Mouse (Mus musculus): ENCODE data around the gene 1700017B05Rik. TPM values are rescaled to one million over a fixed set of nuclear protein-coding genes. Genes with fewer than 3 reads are reported as not detected.

Gene 1700017B05Rik
- polyA plus RNA-seq, 1 experiment from 2014 or later = 5.6 TPM

- H3K27ac ChIP-seq = no peak overlapping the region
- peaks cover 45% of the 10 kb centered on the region for H3K36me3 ChIP-seq
- H3K27me3 ChIP-seq = peaks cover 7% of the 10 kb centered on the region; the same call in 1 of the 2 replicates
- no peak overlapping the region for H3K4me3 ChIP-seq (replicated peaks)
- H3K9ac ChIP-seq (replicated peaks) = no peak overlapping the region
- H3K4me2 ChIP-seq (replicated peaks) = no peak overlapping the region
- peaks cover 6% of the 10 kb centered on the region for H3K4me1 ChIP-seq (replicated peaks)
- WGBS = 97% methylated on average over 20 of the region's 20 CpGs
- ATAC-seq = no peak
- H3K9me3 ChIP-seq = no peaks in the 10 kb centered on the region
Measured at GRCm38 (mm10) chr9:57256309-57256708, 6.1 kb downstream of the 1700017B05Rik start.

GRCm38 (mm10) chr9:57254823-57255495 is 7.5 kb downstream of the 1700017B05Rik start:
- H3K4me2 ChIP-seq (replicated peaks) = no peak overlapping the region
- no peak overlapping the region for H3K9ac ChIP-seq (replicated peaks)
- no peak overlapping the region for H3K27ac ChIP-seq
- no peaks in the 10 kb centered on the region for H3K9me3 ChIP-seq
- no peaks in the 10 kb centered on the region for H3K4me1 ChIP-seq (replicated peaks)
- 88% methylated on average over 9 of the region's 9 CpGs for WGBS
- H3K27me3 ChIP-seq = no peaks in the 10 kb centered on the region
- ATAC-seq = no peak
- peaks cover 45% of the 10 kb centered on the region for H3K36me3 ChIP-seq
- H3K4me3 ChIP-seq (replicated peaks) = no peak overlapping the region

- Histone ChIP-seq H3K4me1 (replicated peaks) (no peaks in the 10 kb centered on the region), H3K27me3 (no peaks in the 10 kb centered on the region), H3K36me3 (peaks cover 45% of the 10 kb centered on the region), H3K9me3 (no peaks in the 10 kb centered on the region), H3K4me3 (replicated peaks) (no peak overlapping the region), H3K9ac (replicated peaks) (no peak overlapping the region), H3K27ac (no peak overlapping the region), H3K4me2 (replicated peaks) (no peak overlapping the region)
- 92% methylated on average over 7 of the region's 7 CpGs for WGBS
- ATAC-seq = no peak
Measured at GRCm38 (mm10) chr9:57254061-57254460, 8.4 kb downstream of the 1700017B05Rik start.

- H3K4me2 ChIP-seq (replicated peaks) = no peak overlapping the region
- 88% methylated on average over 2 of the region's 2 CpGs for WGBS
- no peak for ATAC-seq
- H3K36me3 ChIP-seq = peaks cover 22% of the 10 kb centered on the region
- H3K27me3 ChIP-seq = no peaks in the 10 kb centered on the region
- no peak overlapping the region for H3K9ac ChIP-seq (replicated peaks)
- H3K9me3 ChIP-seq = no peaks in the 10 kb centered on the region
- H3K4me1 ChIP-seq (replicated peaks) = no peaks in the 10 kb centered on the region
- no peak overlapping the region for H3K4me3 ChIP-seq (replicated peaks)
- H3K27ac ChIP-seq = no peak overlapping the region
Measured at GRCm38 (mm10) chr9:57251139-57251538, 11.3 kb downstream of the 1700017B05Rik start.

GRCm38 (mm10) chr9:57250026-57250425 is 12.4 kb downstream of the 1700017B05Rik start:
- Histone ChIP-seq H3K4me1 (replicated peaks) (no peaks in the 10 kb centered on the region), H3K9ac (replicated peaks) (no peak overlapping the region), H3K27me3 (no peaks in the 10 kb centered on the region), H3K4me3 (replicated peaks) (no peak overlapping the region), H3K36me3 (peaks cover 21% of the 10 kb centered on the region), H3K9me3 (no peaks in the 10 kb centered on the region), H3K4me2 (replicated peaks) (no peak overlapping the region), H3K27ac (no peak overlapping the region)
- no peak for ATAC-seq
- WGBS = 91% methylated on average over 4 of the region's 4 CpGs

- 79% methylated on average over 7 of the region's 7 CpGs for WGBS
- Histone ChIP-seq H3K4me3 (replicated peaks) (no peak overlapping the region), H3K36me3 (peaks cover 10% of the 10 kb centered on the region), H3K9ac (replicated peaks) (no peak overlapping the region), H3K27me3 (no peaks in the 10 kb centered on the region), H3K4me2 (replicated peaks) (no peak overlapping the region), H3K9me3 (no peaks in the 10 kb centered on the region), H3K27ac (no peak overlapping the region), H3K4me1 (replicated peaks) (peaks cover 10% of the 10 kb centered on the region)
- ATAC-seq = no peak
Measured at GRCm38 (mm10) chr9:57248030-57248942, 14.1 kb downstream of the 1700017B05Rik start.

GRCm38 (mm10) chr9:57247201-57247671 is 15.2 kb downstream of the 1700017B05Rik start:
- Histone ChIP-seq H3K4me1 (replicated peaks) (peaks cover 10% of the 10 kb centered on the region), H3K36me3 (no peaks in the 10 kb centered on the region), H3K27me3 (no peaks in the 10 kb centered on the region), H3K4me2 (replicated peaks) (no peak overlapping the region), H3K9me3 (no peaks in the 10 kb centered on the region), H3K27ac (no peak overlapping the region), H3K9ac (replicated peaks) (no peak overlapping the region), H3K4me3 (replicated peaks) (no peak overlapping the region)
- ATAC-seq = no peak
- WGBS = 75% methylated on average over 8 of the region's 8 CpGs

GRCm38 (mm10) chr9:57246482-57246881 is 15.9 kb downstream of the 1700017B05Rik start:
- H3K9ac ChIP-seq (replicated peaks) = no peak overlapping the region
- 89% methylated on average over 5 of the region's 5 CpGs for WGBS
- H3K4me2 ChIP-seq (replicated peaks) = no peak overlapping the region
- no peak overlapping the region for H3K4me3 ChIP-seq (replicated peaks)
- H3K27me3 ChIP-seq = no peaks in the 10 kb centered on the region
- H3K4me1 ChIP-seq (replicated peaks) = peaks cover 10% of the 10 kb centered on the region
- no peak for ATAC-seq
- no peak overlapping the region for H3K27ac ChIP-seq
- no peaks in the 10 kb centered on the region for H3K9me3 ChIP-seq
- H3K36me3 ChIP-seq = no peaks in the 10 kb centered on the region

- no peaks in the 10 kb centered on the region for H3K27me3 ChIP-seq
- ATAC-seq = peak; percentile 55
- 31% methylated on average over 7 of the region's 7 CpGs for WGBS
- no peaks in the 10 kb centered on the region for H3K9me3 ChIP-seq
- H3K4me1 ChIP-seq (replicated peaks) = peaks cover 10% of the 10 kb centered on the region
- no peaks in the 10 kb centered on the region for H3K36me3 ChIP-seq
- H3K4me3 ChIP-seq (replicated peaks) = no peak overlapping the region
- H3K4me2 ChIP-seq (replicated peaks) = no peak overlapping the region
- no peak overlapping the region for H3K9ac ChIP-seq (replicated peaks)
- no peak overlapping the region; the same call in 1 of the 2 replicates for H3K27ac ChIP-seq
Measured at GRCm38 (mm10) chr9:57244106-57244685, 18.2 kb downstream of the 1700017B05Rik start.

GRCm38 (mm10) chr9:57242916-57243315 is 19.5 kb downstream of the 1700017B05Rik start:
- Histone ChIP-seq H3K27me3 (no peaks in the 10 kb centered on the region), H3K4me1 (replicated peaks) (peaks cover 10% of the 10 kb centered on the region), H3K9me3 (no peaks in the 10 kb centered on the region), H3K9ac (replicated peaks) (no peak overlapping the region), H3K4me3 (replicated peaks) (no peak overlapping the region), H3K36me3 (no peaks in the 10 kb centered on the region), H3K4me2 (replicated peaks) (no peak overlapping the region), H3K27ac (no peak overlapping the region)
- WGBS = 37% methylated on average over 5 of the region's 5 CpGs
- no peak for ATAC-seq

GRCm38 (mm10) chr9:57241111-57241510 is 21.3 kb downstream of the 1700017B05Rik start:
- Histone ChIP-seq H3K4me3 (replicated peaks) (no peak overlapping the region), H3K9ac (replicated peaks) (no peak overlapping the region), H3K27ac (no peak overlapping the region), H3K36me3 (no peaks in the 10 kb centered on the region), H3K4me2 (replicated peaks) (no peak overlapping the region), H3K9me3 (no peaks in the 10 kb centered on the region), H3K4me1 (replicated peaks) (peaks cover 10% of the 10 kb centered on the region), H3K27me3 (no peaks in the 10 kb centered on the region)
- WGBS = 87% methylated on average over 5 of the region's 5 CpGs
- no peak for ATAC-seq

GRCm38 (mm10) chr9:57238220-57238619 is 24.2 kb downstream of the 1700017B05Rik start:
- Histone ChIP-seq H3K4me2 (replicated peaks) (no peak overlapping the region), H3K27ac (no peak overlapping the region), H3K4me1 (replicated peaks) (no peaks in the 10 kb centered on the region), H3K36me3 (no peaks in the 10 kb centered on the region), H3K9ac (replicated peaks) (no peak overlapping the region), H3K27me3 (no peaks in the 10 kb centered on the region), H3K4me3 (replicated peaks) (no peak overlapping the region), H3K9me3 (no peaks in the 10 kb centered on the region)
- no peak for ATAC-seq
- 93% methylated on average over 2 of the region's 2 CpGs for whole genome bisulfite sequencing
